Mouse (Mus musculus): ENCODE measurements at regions not wholly inside any gene's neighbourhood (a gene's known extent, or its start where the extent isn't known, plus 50 kb on each side); places are given as distances from the start of the nearest gene placed in this dataset.
A peak's percentile ranks its signal among the peaks of the same experiment; 100 is the strongest.
"Not testable (repeated sequence)": the region's sequence is repeated elsewhere in the genome, so short reads cannot be mapped to it uniquely, and the experiment has no call there.

DNA sequence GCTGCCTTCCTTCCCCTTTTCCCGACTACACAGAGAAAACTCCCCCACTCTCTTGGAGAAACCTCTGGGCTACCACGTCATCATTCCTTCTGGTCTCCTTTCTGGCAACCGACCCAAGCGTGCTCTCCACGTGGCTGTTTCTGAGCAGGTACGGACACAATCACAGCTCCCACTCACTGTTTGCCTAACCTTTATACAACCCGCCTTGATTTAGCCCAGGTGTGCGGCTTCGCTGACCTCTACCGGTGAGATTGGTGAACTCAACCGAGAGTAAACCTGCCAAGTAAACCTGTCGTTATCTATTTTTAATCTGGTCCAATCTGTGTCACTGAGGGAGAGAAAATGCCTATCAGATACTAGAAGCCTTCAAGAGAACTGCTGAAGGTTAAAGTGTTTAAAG, 142.7 kb upstream of the Gnai1 start:
- no peak for DNase-seq

DNA sequence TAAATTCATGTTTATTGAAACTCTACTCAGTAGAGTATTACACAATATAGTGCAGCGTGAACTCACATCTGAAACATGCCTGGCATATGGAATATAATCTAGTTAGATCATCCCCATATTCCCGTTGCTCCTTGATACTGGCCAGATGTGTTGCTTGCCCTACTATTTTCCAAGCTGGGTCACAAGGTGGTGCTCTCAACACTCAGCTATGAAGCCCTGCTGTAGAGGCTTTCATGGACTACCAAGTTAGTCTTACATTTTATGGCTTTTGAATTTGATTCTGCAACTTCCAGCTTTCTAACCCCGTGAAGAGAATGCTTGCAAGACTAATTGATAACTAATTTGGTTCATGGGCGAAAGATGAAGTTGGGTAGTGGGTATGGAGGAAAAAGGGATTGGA, 134.2 kb upstream of the Gnai1 start:
- DNase-seq, result no peak

DNA sequence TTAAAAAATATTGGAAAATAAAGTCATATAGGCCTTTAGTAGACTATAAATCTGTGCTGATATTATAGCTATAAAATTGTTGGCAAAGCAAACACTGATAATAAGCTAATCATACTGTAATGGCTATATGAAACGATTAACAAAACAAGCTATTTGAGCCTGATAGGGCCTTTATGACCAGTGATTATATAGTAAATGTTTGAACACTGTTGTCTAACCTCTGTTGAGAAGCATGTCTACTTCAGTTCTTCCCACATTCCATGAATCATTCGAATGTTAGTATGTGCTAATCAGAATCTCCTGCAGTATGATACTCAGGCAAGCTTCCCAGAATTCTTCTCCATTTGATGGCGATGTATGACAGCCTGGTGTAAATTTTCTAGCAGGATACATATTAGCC, 129.6 kb upstream of the Gnai1 start:
- no peak for DNase-seq

DNA sequence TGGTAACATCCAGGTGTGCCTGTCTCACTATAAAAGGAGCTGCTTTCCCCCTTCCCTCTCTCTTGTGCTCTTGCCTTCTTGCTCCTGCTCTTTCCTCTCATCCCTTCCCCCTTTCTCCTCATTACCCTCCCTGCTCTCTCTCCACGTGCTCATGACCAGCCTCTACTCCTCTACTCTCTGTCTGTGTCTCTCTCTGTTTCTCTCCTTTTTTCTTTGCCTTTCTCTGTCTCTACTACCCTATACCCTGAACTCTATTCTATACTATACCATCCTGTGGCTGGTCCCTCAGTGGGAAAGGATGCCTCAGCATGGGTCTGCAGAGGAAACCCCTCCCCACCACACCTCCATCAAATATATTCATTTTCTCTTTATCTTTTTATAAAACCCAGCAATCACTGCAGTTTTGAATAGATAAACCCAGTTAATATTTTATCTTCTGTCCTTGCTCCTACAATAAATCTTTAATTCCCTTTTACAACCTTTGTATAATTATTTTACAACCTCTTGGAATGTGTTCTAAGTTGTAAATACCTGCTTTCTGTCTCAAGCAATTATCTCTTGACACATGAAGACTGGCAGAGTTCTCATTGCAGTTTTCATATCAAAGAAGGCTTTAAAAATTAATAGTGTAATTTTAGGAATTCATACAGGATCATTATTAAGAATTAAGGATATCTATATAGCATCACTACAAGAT, 127.1 kb upstream of the Gnai1 start:
- no peak for DNase-seq

DNA sequence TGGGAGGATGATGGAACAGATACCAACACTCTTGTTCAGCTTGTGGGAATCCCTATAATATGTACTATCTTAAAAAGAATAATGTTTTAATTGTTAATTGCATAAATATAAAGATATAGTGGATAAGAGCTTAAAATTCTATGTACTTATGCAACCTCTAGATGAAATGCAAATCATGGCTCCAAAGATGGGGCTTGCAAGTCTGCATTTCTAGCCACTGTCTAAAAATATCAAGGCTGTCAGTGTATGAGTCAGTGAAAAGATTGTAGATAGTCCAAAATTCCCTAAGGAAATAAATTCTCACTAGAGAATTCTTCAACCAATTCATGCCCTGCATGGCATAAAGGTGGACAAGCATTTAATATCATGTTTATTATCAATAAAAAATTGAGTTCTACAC, 124.2 kb upstream of the Gnai1 start:
- no peak for DNase-seq

DNA sequence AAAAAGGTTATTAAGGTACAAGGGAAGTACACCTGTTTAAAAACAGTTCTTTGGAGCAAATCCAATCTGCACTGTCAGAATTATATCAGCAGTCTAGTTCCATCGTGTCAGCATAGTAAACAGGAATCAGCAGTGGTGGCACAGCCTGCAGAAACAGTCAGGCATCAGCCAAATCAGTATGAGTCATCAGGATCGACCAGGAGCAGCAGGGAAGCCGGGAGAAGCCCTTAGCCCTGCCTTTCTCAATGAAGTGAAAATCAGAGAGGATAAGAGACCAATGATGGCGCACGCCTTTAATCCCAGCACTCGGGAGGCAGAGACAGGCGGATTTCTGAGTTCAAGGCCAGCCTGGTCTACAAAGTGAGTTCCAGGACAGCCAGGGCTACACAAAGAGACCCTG, 118.3 kb upstream of the Gnai1 start:
- DNase-seq, result no peak

DNA sequence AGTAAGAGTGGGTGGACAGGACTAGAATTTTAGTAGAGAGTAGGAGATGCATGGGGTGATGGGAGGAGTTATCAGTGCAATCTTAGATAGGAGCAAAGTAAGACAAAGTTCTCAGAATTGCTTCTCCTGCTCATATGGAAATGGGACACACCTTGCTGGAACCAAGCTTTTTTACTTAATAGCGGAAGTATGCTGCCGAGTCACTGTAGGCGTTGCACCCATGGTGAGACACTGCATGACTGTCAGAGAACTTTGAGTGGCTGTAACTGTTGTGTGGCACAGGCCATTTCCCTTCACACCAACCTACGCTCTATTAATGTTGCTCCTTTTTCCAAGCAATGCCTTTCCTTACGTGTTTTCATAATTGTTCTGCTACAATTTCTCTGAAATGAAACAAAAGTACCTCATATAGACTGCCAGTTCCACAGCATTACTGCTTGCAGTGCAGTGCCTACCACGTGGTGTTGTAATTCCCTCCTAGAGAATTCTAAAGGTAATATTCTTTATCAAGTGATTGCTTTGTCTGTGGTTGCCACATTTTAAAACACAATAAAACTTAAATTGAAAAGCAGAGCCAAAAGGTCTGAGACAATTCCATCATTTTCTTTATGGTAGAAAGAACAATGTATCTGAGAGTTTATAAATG, 117.3 kb upstream of the Gnai1 start:
- no peak for DNase-seq

DNA sequence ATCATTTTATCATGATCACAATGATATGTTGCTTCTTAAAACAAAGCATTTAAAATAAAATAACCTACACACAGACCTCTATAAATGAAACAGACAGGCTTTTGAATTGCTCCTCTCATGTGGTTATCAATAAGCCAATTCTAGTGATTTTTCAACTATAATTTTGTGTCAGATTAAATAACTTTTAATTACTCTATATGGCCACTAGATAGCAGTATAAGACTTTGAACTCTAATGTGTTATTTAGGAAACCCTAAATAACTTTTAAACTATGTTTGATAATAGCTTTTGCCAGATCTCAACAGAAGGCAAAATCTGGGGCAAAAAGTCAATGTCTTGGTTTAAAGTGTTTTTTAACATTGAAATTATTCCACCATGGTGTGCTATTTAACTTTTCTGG, 112.0 kb upstream of the Gnai1 start:
- DNase-seq, result peak; percentile 4

DNA sequence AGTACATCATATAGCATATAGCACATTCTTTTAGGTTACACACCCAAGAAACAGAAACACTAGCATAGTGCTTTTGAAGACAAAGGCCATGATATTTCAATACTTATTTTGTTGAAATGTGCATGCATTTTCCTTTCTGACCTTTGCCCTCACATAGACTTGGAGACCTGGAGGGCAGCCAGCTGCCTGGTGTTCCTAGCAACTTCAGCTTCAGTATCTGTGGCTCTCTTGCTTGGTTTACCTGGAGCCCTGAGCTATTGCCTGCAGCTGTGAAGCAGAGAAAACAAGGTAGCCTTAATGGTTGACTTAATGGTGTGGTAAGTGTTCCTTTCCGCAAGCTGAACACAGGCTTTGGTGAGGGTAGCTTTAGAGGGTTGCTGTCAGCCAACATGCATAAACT, 97.6 kb upstream of the Gnai1 start:
- DNase-seq, result no peak

DNA sequence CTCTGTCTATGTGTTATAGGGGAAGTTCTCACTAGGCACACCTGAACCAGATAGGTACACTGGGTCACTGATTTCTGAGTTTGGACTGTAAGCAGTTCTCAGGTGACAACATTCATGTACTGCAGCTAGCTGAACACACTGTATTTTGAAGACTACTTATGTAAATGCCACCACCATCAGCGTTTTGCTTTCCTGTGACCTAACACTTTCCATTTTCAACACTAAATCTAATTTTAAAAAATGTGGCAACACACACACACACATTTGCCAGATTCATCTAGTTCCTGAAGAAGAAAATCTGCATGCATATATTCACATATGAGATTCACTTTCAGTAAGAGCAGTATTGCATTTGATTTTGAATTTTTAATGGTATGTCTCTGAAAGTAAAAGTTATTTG, 96.0 kb upstream of the Gnai1 start:
- DNase-seq, result no peak

DNA sequence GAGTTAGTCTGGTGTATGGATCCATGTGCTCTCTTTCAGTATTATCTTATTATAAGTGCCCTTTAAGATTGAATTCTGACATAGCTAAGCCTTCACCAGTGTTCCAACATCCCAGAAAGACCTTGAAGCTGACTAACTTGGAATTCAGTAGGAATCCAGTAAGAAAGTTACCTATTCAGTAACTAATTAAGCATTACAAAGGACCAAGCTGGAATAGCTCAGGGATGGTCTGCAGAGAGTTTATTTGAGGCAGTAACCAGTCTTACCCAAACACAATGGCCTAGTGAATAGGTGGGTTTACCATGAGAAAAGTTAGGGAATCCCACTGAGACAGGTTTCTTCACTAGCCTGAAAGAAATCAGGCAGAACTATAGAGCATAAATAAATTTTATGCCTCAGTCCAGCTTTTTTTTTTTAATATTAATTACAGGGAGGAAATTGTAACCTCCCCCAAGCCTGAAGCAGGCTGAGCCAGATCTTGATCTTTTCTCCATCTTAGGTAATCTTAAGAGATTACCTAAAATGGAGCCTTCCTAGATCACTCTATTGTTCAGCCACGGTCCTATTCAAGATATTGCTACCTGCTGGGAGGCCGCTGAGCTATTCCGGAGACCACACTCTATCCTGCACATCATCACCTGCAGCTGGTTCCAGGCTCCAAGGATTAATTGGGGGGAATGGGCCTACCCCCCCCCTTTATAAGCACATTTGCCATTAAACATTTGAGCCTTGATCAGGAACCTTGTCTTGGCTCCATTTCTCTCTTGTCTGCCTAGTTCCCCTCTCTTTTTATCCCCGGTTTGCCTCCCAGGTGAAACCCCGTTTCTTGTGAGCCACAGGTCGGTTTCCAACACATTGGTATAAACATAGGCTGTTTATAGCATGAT, 93.0 kb upstream of the Gnai1 start:
- DNase-seq, result not testable (repeated sequence)

DNA sequence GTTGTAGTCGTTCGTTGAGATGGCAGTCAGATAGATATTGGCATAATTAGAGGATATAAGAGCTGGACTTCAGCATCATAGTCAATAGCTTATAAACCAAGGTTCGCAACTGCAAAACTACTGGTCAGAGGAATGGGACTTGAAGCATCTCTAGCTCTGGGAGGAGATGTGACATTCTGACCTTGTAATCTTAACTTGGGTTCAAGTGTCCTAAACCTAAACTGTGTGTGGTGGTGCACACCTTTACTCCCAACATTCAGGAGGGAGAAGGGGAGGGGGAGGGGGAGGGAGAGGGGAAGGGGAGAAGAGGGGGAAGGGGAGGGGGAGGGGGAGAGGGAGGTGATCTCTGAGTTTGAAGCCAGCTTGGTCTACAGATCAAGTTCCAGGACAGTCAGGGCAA, 89.1 kb upstream of the Gnai1 start:
- no peak for DNase-seq

DNA sequence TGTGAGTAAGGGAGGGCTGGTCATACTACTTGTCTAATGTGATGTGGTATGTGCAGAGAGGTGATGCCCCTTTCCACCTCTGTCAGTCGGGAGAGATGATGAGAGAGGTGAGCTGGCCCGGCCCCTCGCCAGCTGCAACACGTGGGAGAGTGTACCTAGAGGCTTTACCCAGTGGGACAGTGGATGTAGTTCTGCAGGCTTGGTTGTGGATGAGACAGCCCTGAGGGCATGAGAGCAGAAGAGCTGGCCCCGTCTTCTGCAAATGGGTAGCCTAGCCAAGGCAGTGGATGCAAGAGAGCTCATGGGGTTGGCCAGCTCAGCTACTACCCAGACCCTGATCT, 88.1 kb upstream of the Gnai1 start:
- DNase-seq, result no peak

DNA sequence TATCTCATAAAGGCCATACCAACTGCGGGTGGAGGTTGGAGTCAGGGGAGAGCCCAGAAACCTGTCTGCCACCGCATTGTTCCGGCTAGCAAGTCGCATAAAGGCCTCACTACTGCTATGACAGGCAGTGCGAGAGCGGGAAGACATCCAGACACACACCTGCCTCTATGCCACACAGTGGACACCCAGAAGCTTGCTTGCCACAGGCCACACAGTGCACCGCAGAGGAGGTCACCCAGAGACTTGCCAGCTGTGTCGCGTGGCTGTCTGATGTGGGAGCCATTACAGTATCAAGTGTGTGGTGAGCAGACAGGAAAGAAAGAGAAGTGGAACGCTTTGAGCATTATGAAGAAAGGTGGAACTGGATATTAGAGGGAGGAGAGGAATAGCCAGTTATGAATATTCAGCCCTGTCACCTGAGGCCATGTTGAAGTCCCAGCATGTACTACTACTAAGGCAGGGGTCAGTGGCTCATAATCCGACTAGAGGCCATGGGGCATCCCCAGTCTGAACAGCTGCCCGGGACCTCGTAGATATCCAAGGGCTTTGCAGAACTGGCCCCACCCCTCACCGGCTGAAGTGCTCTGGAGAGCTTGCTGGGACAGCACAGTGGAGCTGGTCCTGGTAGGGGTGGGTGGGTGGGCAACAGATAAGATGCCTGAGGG, 87.6 kb upstream of the Gnai1 start:
- no peak for DNase-seq

DNA sequence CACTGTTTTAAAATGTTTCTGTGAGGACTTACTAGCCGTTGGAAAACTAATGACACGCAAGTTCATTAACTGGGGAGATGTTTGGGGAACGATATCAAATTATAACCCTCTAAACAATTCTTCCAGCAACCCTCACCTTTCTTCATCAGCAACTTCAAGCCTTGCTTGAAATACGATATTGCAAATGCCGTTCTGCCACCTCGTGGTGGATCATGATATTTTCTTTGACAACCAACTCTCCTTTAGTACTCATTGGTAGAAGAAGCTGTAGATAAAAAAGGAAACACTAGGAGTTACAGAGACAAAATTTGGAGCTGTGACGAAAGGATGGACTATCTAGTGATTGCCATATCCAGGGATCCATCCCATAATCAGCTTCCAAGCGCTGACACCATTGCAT, 85.8 kb upstream of the Gnai1 start:
- DNase-seq, result peak; percentile 83

DNA sequence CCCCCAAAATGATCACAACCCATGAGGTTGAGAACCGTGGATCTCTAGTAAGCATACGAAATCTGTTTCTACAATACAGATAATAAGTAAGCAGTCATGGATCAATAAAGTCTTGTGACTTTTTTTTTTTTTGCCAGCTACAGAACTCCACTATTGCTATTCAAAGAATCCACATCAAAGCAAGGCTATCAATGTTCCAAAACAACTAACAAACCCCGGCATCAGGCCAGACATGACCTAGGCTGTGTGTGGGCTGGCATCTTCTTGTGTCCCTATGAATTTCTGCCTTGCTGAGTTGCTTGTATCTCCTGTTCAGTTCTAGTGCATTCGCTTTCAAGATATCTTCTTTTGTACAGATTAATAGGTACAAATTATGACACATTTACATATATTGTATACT, 79.8 kb upstream of the Gnai1 start:
- no peak for DNase-seq

DNA sequence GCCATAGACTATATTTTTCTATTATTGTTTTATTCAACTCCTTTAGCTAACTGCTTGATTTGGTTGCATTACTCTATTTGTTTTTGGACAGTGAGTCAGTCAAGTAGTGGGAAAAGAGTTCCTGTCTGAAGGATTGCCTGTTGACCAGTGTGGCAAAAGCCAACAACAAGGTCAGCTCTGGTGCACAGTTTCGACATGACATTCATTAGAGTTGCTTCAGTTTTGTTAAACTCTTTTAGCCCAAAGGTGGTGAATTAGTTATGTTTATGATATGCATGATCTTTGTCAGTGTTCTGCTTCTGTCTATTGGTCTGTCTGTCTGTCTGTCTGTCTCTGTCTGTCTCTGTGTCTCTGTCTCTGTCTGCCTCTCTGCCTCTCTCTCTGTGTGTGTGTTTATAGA, 79.1 kb upstream of the Gnai1 start:
- no peak for DNase-seq

DNA sequence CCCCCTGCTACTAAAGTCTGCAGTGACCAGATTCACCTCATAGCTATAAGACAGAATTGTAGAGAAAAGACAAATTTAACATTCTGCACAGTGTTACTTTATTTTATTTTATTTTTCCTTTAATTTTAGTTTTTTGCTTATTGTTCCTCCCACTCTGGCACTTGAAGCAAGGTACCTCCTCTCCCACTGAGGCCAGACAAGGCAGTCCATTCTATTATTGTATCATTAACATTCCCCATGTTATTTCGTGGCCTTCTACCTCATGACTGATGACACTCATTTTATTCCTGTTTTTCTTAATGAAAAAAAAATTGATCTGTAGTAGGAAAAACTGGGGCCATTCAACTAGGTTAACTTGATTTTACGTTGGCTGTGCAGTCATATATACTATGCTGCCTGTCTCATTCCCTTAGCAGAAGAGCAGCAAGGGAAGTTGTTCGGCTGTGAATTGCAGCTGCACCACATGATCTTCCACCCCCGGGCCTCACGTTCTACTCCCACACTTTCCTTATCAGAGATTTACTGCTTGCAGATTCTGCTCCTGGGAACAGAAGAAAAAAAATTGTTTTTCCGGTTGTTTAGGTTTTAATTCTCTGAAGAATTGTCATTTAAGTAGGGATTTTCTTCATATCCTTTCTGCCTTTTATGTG, 76.1 kb upstream of the Gnai1 start:
- no peak for DNase-seq

DNA sequence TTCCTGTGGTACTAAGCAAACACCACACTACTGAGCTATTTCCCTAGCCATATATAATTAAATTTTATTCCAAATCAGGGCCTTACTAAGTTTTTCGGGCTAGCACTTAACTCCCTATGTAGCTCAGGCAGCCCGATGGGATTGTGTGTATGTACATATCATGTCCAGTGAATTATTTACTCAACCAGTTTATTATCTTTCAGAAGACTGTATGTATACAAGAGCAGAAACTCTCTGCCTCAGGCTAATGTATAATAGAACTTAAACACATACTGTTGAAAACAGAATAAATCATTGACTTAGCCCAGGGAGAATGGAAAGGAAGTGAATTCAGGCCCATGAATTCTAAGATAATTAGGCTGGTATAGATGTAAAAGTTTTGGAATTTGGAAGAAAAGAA, 74.1 kb upstream of the Gnai1 start:
- DNase-seq, result no peak

DNA sequence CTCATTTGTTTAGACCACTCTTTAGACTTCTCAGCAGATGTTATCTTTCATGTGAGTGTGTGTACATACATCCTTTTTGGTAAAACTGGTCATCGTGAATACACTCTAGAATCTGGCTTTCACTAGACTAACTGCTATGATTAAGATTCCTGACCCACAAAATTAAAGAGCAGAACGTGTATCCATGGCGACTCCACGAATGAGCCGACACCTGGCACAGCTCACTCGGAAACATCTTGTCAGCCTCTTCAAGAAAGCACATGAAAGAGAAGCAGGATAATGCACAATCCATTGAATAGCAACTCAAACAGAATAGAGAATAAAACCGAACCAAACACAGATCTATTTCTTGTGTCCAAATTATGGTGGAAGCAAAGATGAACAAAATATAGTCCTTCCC, 73.1 kb upstream of the Gnai1 start:
- DNase-seq, result no peak

DNA sequence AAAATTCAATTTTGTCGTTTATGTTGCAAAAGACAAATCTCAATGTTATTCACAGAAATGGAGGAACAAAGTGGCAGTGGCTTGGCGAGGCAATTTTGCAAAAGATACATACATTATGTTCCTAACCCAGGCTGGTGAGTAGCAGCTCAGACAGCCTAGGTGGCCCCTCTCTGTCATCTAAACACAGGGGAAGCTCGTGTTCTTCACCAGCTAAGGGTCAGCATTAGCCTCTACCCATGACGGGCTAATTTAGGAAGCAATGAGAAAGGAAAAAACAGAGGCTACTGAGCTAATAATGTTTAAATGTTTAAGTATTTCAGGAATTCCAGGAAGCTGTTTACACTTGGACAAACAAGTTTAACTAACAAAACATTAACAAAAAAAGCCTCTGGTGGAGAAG, 64.9 kb upstream of the Gnai1 start:
- DNase-seq, result no peak

DNA sequence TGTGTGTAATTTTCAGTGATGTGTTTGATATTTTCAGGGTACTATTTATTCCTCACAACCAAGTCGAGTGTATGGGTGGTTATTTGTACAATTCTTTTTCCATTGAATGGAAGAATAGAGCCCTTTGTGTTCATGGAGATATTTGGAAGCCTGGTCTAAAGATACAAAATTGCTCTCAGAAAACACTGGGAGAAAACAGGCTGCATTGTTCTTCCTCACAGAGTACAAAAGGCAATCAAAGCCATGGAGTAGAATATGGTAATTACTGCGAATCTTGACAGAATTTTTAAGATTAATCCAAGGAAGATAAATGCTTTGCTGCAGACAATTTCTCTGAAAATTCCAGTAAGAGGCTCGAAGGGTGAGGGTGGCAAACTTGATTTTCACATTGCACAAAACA, 54.7 kb upstream of the Gnai1 start:
- no peak for DNase-seq

Data from cerebellum, adult 9-10 months (tissue).